Mouse (Mus musculus): Measurements from ENCODE around the gene Dolpp1.

Dolpp1 gene

DNA sequence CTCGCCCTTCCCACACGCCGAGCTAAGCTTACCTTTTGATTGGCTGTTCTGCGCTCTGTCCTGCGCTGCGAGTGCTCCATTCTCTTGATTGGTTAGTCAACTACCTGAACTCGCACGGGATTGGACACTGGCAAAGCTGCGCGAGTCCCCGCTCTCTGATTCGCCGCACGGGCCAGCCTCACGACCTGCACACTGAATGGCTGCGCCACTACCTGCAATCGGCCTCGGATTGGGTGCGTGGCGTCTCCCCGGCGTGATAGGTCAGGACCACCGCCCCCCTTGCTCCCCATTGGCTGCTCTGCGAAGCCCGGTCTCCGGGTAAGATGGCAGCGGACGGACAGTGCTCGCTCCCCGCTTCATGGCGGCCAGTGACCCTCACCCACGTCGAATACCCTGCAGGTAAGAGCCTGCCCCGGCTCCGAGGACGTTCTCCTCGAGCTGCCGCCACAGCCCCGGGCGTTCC lies at the start of gene Dolpp1:
Gene Dolpp1, plus strand, starts transcription at position 141 of the 463 bp plus-strand sequence.
- DNase-seq, result peak; percentile 94 to 98

- peak; percentile 69 to 71 for DNase-seq
Observed at GRCm38 (mm10) chr2:30342544-30342943, 49.5 kb upstream of the Dolpp1 start.

- peak; percentile 62 to 68 for DNase-seq
Observed at GRCm38 (mm10) chr2:30343601-30344137, 48.4 kb upstream of the Dolpp1 start.

DNA sequence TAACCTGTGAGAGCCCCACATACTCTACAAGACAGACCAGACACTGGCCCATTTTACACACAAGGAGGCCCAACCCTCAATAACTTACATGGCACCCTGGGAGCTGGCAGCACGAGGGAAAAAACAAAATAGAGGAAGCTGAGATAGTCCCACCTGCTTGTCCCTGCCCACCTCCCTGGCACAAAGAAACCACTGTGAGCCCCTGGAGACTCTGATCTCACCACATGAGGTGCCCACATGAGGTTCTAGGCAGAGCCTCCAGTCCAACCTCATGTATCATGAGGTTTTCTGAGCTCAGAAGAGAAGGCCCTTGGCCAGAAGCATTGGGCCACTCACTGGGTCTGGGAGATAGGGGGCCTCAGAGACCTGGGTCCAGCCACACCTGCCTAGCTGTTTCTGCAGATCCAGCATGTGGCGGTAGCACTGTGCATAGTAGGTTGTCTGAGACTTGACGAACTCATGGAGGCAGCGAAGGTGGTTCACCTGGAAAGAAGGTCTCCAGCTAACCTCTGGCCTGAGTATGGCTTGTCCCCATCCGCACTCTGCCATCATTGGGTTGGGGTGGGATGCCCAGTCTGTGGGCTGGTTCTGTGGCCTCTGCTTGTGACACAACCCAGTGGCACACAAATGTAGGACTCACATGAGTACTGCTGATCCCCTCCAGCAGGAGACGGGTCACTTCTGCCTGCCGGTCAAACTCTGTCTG lies 45.9 kb upstream of the Dolpp1 start:
- no peak for DNase-seq

DNA sequence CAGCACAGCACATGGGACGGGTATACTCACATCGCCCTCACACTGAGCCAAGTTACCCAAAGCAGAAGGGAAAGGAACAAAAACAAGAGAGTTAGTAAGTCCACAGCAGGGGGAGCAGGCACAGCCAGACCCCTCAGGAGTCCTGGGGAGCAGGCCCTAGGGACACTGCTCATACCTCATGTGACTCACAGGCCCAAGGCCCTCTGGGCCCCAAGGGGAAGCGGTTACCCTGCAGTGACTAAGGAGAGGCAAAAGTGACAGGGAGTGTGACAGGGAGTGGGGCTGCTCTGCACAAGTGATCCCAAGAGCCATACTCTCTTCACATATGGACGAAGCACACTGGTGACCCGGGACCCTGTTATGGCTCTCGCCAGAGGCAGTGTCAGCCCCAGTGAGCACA lies 42.9 kb upstream of the Dolpp1 start:
- no peak for DNase-seq

DNA sequence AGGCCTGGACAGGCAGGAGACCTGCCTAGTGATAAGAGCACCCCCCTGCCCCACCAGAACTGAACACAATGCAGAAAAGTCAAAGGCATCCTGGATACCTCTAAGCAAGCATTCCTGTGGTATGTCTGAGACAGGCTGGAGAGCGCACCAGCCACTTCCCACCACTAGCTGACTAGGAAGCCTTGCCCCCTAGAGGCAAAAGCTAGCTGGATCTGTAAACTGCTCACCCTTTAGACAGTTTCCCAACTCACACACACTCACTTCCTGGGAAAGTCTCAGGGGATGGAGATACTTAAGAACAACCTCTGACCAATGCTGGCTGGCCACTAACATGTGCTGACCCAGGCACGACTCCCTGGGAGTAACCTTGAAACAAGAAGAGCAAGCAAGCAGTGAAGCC lies 40.9 kb upstream of the Dolpp1 start:
- no peak for DNase-seq

- DNase-seq, result peak; percentile 68 to 73
Observed at GRCm38 (mm10) chr2:30355861-30356260, 36.2 kb upstream of the Dolpp1 start.

GRCm38 (mm10) chr2:30356266-30356665 lies 35.8 kb upstream of the Dolpp1 start:
- DNase-seq, result peak in 1 of 2 experiments; percentile 57

DNA sequence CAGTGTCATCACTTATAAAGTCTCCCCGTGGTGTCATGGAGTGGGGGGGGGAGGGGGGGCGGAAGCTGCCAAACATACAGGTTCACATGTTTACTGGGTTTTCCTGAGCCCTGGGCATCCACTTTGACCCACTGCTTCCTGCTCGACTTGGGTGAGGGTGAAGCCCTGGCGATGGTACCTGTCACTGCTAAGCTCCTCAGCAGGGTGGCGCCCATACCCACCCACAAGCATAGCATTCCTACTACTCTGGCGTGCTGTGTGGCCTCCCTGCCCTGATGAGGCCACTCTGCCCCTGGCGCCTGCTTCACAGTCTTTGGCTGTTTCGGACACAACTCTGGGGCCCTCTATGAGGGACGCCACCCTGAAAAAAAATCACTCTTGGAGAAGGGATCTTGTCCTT lies 35.1 kb upstream of the Dolpp1 start:
- no peak for DNase-seq

- peak; percentile 51 to 59 for DNase-seq
Observed at GRCm38 (mm10) chr2:30357552-30358510, 34.2 kb upstream of the Dolpp1 start.

DNA sequence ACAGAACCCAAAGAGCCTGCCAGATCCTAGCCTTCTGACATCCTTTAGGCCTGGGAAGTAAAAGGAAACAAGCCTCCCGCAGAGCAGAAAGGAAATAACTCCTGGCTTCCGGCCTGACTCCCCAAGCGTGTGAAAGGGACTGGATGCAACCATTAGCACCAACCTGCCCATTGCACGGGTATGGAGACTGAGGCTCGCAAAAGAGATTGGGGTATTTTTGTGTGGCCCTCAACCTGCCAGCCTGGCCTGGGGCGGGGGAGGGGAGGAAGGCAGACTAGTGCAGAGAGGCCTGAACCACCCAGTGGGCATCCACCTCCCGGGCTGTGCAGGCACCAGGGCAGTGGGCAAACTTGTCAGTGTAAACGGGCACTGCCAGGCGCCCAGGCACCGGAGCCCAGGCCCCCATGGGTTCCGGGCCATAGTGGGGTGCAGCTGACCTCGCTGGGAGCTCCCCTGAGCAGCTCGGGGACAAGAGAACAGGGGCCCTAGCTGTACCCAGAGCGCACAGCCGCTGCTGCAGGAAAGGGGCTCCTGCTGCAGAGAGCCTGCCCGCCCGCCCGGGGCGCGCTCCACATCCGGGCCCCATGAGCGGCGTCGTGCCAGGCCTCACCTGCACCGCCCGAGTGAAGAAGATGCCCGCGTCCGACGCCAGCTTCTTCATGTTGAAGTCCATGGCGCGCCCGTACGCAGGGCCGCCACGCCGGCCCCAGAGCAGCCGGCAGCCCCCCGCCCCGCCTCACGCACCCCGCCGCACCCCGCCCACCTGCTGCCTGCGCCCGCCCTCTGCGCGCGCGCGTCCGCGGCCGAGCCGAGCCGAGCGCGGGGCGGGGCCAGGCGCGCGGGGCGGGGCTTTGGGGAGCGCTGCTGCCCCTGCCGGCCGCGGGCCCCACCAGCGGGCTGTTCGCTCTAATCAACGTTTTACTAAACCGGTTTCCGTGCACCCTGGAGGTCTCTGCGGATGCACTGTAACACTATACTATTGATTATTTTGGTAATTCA lies 33.2 kb upstream of the Dolpp1 start, which contains the start of gene Sh3glb2:
Gene Sh3glb2, minus strand, starts transcription at position 805 of the 999 bp plus-strand sequence.
- DNase-seq, result peak; percentile 85 to 96

DNA sequence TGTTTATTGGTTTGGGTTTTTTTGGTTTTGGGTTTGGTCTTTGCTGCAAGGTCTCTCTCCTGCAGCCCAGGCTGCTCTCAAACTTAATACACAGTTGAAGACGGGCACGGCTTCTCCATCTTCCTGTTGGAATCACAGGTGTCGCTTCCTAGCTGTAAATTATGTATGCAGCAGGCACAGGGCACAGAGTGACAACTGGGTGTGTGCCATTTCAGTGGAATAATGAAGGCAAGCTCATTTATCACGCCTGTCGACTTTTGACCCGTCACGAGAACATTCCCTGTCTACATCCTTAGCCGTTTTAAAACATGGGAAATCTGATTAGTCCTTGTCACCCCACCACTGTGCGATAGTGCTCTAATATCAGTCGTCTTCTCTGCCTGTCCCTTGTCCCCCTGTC lies 31.4 kb upstream of the Dolpp1 start:
- no peak for DNase-seq

DNA sequence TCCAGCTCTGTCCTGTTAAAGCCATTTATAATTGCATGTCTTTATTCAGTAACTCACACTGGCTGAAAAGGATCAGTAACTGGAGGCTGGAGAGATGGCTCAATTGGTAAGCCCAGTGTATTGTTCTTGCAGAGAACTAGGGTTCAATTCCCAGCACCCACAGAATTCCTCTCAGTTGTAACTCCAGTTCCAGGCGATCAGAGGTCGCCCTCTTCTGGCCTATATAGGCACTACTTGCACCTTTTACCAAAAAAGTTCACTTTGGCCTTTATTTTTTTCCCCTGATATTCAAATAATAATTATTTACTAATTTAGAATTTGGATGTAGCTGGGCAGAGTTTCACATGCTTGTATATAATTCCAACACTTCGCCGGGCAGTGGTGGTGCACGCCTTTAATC lies 29.2 kb upstream of the Dolpp1 start:
- no peak for DNase-seq

DNA sequence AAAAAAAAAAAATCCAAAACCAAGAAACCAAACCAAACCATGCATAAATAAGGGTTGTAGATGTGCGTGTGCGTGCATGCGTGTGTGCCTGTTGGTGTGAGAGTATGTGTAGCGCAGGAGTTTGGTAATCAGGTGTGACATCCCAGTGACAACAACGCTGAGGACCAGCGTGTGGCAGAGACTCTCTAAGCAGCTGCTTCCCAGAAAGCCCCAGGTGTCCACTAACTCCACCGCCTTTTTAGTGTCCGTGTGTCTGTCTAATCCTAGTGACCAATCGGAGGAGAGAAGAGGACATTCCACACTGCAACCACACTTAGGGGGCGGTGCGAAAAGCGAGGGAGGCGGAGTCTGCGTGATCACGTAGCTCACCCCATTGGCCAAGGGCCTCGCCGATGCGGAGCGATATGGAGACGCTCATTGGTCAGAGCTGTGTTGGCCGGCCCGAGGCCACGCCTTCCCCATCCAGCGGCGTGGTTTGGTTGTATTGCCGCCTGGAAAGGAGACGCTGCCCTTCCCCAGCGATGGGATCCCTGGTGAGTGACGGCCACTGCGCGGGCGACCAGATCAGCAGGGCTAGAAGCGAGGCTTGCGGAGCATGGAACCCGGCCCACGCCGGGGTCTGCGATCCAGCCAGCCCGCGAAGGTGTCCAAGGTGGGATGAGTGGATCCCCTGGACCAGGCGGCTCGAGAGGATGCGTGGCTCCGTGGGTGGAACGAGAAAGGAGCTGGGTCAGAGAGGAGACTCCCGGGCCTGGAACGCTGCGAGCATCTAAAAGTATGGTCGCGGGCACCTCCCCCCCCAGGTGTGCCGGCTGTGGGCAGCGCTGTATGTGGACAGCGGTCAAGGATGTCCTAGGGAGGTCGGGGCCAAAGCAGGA lies 28.0 kb upstream of the Dolpp1 start, which contains the start of gene Miga2:
Gene Miga2, plus strand, starts transcription at position 461 of the 878 bp plus-strand sequence.
- DNase-seq, result peak; percentile 97 to 100

- DNase-seq, result no peak
Observed at GRCm38 (mm10) chr2:30365281-30366069, 26.6 kb upstream of the Dolpp1 start.

DNA sequence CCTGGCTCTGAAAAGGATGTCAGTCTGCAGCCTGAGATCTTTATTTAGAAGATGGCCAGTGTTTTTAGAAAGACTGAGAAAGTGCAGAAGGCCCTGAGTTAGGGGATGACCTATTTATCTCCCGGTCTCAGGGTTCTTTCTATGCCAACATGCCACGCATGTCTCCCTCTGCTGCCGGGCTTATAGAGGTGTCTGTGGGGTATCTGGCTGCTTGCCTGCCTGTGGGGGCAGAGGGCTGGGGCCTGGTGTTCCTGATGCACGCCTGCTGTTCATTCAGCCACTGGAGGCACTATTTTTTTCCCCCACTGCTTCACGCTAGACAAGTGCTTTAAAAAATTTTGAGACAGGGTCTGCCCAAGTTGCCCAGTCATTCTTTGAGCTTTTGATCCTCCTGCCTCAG lies 25.9 kb upstream of the Dolpp1 start:
- DNase-seq, result no peak

GRCm38 (mm10) chr2:30371544-30371943 lies 20.5 kb upstream of the Dolpp1 start:
- DNase-seq, result no peak

DNA sequence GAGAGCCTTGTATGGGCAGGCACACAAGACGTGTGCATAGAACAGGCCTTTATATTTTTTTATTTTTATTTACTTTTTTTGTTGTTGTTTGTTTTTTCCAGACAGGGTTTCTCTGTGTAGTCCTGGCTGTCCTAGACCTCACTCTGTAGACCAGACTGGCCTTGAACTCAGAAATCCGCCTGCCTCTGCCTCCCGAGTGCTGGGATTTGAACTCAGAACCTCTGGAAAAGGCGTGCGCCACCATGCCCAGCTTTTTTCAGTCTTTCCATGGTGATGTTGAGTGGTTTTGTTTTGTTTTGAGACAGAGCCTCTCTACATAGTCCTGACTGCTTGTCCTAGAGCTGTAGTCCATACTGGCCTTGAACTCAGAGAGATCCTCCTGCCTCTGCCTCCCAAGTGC lies 19.3 kb upstream of the Dolpp1 start:
- no peak for DNase-seq

- DNase-seq, result no peak
Observed at GRCm38 (mm10) chr2:30375893-30376292, 16.2 kb upstream of the Dolpp1 start.

DNA sequence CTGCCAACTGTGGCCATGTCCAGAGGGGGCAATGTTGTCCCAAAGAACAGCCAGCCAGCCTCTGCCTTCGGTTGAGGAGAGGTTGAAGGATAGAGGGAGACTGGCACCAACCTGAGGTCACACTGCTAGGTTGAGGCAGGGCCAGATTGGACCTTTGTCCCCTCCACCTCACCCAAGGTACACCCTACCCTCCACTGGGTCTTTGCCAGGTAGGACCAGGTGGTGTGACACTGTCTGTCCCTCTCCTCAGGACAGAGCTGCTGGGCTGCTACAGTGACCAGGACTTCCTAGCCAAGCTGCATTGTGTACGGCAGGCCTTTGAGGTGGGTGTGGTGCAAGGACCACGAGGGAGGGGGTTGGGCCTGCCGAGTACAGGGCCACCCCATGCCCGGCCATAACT lies 14.3 kb upstream of the Dolpp1 start:
- no peak for DNase-seq
